Mouse (Mus musculus) lung, postnatal 0 days (tissue): ENCODE measurements around the gene Hoxa3. TPM values are rescaled to one million over a fixed set of nuclear protein-coding genes. Genes with fewer than 3 reads are reported as not detected.

ENCODE experiments used
- ATAC-seq: fragments of 200-750 bp; cut with Nextera tagmentation; 2 replicates; pipeline ENCODE4 v1.8.0; 2017; ENCODE audit warnings: moderate library complexity
- DNase-seq: peaks from one replicate; pipeline ENCODE4 v3.0.0-alpha.2; 2016; ENCODE audit warnings: low spot score
- H3K27ac ChIP-seq: fragments of 300-500 bp; sonication (generic); 2 replicates; pipeline ENCODE4 v1.5.1; 2014; ENCODE audit warnings: antibody characterized with exemption, mild to moderate bottlenecking, low read length, mixed read lengths
- H3K27me3 ChIP-seq: fragments of 300-500 bp; sonication (generic); replicated peaks from 2 replicates; pipeline ENCODE4 v1.6.1; 2014; ENCODE audit warnings: low read length, mixed read lengths; ENCODE audit not compliant: insufficient read depth
- H3K36me3 ChIP-seq: fragments of 300-500 bp; sonication (generic); 2 replicates; pipeline ENCODE4 v1.6.1; 2014; ENCODE audit warnings: low read length, mixed read lengths; ENCODE audit not compliant: insufficient read depth
- H3K4me1 ChIP-seq: fragments of 300-500 bp; sonication (generic); 2 replicates; pipeline ENCODE4 v1.6.1; 2014; ENCODE audit warnings: antibody characterized with exemption, low read depth, low read length, mixed read lengths; ENCODE audit not compliant: insufficient read depth
- H3K4me2 ChIP-seq: fragments of 300-500 bp; sonication (generic); replicated peaks from 2 replicates; pipeline ENCODE4 v1.6.1; 2014; ENCODE audit warnings: low read depth, mild to moderate bottlenecking, low read length, moderate library complexity, mixed read lengths
- H3K4me3 ChIP-seq: fragments of 300-500 bp; sonication (generic); 2 replicates; pipeline ENCODE4 v1.5.1; 2014; ENCODE audit warnings: low read depth, low read length
- H3K9ac ChIP-seq: fragments of 300-500 bp; sonication (generic); replicated peaks from 2 replicates; pipeline ENCODE4 v1.6.1; 2014; ENCODE audit warnings: low read depth, mild to moderate bottlenecking
- H3K9me3 ChIP-seq: fragments of 300-500 bp; sonication (generic); 2 replicates; pipeline ENCODE4 v1.6.1; 2016; ENCODE audit warnings: low read length, mixed read lengths
- CTCF ChIP-seq: IDR thresholded peaks from 2 replicates; pipeline ENCODE4 v1.5.1; 2016; ENCODE audit warnings: antibody characterized with exemption, mild to moderate bottlenecking
- EP300 ChIP-seq: IDR thresholded peaks from 2 replicates; pipeline ENCODE4 v1.6.1; 2016; ENCODE audit warnings: antibody characterized with exemption, mild to moderate bottlenecking, control low read depth
- WGBS: fragments of 180-500 bp; shearing (Covaris S2); extraction: QIAGEN DNeasy Blood & Tissue Kit; methylation state at CpG from one replicate; pipeline ENCODE4 v1.1.7; 2014; 5-methylcytosine and 5-hydroxymethylcytosine counted together
- polyA plus RNA-seq: library from polyadenylated mRNA; unstranded; fragments of >200 nt; fragmentation: Nextera tagmentation; extraction: Ambion mirVana; gene quantifications from 2 replicates; pipeline ENCODE4 v1.2.1, GENCODE M21; 2015

Hoxa3 gene
- polyA plus RNA-seq, 1 experiment from 2014 or later = 4.3 TPM

DNA sequence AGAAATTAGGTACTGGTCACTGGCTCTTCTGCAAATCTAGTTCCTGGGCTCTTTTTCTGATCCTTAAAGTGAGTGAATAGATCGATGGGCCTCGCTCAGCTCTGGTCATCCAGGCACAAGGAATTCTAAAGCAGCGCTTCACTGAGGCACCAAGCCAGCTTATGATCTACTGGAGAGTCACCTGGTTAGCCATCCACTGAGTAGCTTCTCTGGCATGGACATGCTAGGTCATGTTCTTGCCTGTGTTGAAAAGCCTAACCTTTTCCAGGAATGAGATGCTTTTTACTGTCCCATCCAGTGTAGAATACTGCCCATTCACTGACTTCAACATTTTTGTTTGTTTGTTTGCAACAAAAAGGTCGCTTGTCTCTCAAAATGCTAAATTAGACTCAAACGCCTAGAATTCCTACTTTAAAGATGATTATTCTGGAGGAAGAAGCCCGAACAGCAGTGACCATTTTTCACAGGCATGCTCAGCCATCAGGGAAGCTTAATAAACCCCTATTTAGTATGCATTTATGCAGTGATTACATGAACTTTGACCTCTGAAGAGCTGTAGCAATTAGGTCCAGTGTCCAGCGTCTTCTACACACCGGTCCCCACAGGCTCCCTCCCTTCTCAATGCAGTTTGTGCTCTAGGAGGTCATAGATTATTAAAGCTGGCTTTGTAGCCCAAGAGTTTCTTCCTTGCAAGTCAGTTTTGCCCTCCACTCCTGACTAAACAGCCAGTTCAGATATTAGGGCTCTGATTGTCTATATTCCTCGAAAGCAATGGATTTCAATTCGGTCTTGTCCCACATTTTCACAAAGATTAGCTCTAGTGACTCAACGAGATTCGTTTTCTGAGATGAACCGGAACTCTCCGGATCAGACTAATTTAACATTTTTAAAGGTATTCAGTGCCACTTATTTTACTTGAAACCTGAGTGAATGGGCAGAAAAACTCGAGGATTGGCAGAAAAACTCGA, 60.6 kb downstream of the Hoxa3 start:
- Histone ChIP-seq H3K27me3 (peaks cover 52% of the 10 kb centered on the region), H3K4me1 (no peaks in the 10 kb centered on the region), H3K4me3 (no peak overlapping the region), H3K9ac (no peak overlapping the region), H3K27ac (no peak overlapping the region), H3K36me3 (no peaks in the 10 kb centered on the region), H3K4me2 (no peak overlapping the region), H3K9me3 (no peaks in the 10 kb centered on the region)
- ATAC-seq (no peak), DNase-seq (no peak)
- no peak for TF ChIP-seq EP300
- TF ChIP-seq CTCF = no peak
- 38% methylated on average over 16 of the region's 16 CpGs for WGBS

DNA sequence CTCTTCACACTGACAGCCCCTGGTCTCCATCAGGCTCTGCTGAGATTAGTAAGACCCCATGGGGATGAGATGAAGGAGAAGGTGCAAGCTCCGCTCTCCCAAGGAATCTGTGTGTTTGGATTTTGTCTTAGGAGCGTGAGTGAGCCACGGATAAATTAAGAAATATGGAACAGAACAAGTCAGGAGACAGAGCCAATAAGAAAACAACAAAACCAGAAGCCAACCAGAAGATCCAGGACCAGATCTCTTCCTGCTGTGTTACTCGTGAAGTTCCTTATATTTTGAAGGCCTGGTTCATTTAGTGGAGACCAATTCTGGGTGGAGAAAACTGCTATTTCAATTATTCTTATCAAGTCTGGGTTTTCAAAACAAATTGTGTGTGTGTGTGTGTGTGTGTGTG, 61.6 kb downstream of the Hoxa3 start:
- WGBS = 56% methylated on average over 4 of the region's 4 CpGs
- peaks cover 43% of the 10 kb centered on the region for H3K27me3 ChIP-seq
- no peaks in the 10 kb centered on the region for H3K4me1 ChIP-seq
- no peak for TF ChIP-seq CTCF
- no peak for TF ChIP-seq EP300
- H3K27ac ChIP-seq = no peak overlapping the region
- H3K4me2 ChIP-seq = no peak overlapping the region
- H3K9me3 ChIP-seq = no peaks in the 10 kb centered on the region
- H3K4me3 ChIP-seq = no peak overlapping the region
- no peaks in the 10 kb centered on the region for H3K36me3 ChIP-seq
- ATAC-seq (no peak), DNase-seq (no peak)
- no peak overlapping the region for H3K9ac ChIP-seq

DNA sequence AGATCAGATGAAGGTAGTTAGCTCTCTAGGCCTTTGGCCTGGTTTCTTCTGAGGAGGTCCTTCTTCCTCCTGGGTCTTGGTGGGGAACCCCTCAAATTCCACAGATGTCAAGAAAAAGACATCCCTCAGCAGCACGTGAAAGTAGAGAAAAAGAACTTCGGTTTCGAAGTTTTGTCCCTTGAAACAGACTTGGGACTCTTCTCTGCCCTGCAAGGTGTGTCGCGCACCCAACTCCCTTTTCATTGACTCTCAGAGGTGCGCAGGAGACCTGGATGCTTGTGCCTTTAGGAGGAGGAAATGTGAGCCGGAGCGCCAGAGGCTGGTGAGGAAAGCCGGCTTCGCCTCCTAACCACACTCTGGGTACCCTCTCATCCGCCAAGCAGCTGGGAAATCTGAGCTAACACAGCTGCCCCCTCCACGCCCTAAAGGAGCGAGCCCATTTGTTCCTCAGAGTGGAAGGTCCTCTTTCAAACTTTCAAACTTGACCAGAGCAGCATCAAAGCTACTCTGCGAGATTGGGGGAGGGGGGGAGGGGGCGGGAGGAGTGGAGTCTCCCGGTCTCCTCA, 62.7 kb downstream of the Hoxa3 start:
- TF ChIP-seq CTCF (no peak), EP300 (no peak)

DNA sequence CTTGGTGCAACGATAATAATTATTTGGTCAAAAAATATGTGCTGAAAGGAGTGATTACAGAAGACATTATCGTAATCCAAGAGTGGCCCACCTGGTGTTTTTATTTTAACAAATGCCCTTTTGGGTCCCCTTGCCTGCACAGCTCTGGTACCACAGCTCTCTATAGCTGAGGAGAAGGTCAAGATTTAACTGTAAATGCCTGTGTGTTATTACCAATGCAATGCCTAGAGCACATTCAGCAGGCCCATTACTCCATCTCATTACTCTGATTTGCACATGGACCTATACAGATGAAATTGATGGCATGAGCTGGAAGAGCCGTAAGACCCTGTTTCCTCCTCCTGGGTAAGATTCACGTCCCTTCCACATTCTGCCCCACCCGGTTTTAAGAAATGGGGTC, 74.0 kb downstream of the Hoxa3 start:
- no peak for ATAC-seq
- no peak for DNase-seq
- WGBS = 87% methylated on average over 5 of the region's 5 CpGs

More for the DNA sequence above, 62.7 kb downstream of the Hoxa3 start:
- H3K36me3 ChIP-seq = no peaks in the 10 kb centered on the region
- peaks cover 34% of the 10 kb centered on the region for H3K27me3 ChIP-seq
- no peak overlapping the region for H3K27ac ChIP-seq
- no peaks in the 10 kb centered on the region for H3K9me3 ChIP-seq
- H3K4me3 ChIP-seq = no peak overlapping the region
- DNase-seq (no peak), ATAC-seq (no peak)
- H3K4me2 ChIP-seq = no peak overlapping the region
- WGBS = 10% methylated on average over 16 of the region's 16 CpGs
- H3K4me1 ChIP-seq = no peaks in the 10 kb centered on the region
- no peak overlapping the region for H3K9ac ChIP-seq

DNA sequence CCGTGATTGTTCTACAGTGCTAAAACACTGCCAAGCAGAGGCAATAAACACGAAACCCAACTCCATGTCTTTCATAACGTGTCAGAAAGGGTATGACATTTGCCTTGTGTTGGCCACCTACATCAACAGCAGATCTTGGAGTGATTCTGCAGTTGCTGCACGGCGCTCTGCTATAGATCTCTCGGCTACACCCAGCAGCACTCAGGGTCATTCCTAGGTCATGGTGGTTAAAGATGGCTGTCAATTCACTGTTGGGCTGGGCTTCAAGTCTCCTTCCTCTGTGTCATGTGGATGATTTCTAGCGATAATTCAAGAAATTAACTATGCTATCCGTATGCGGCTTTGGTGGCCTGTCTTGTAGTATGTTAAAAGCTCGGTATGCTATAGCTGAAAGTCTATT, 74.6 kb downstream of the Hoxa3 start:
- no peak overlapping the region for H3K4me2 ChIP-seq
- no peaks in the 10 kb centered on the region for H3K27me3 ChIP-seq
- WGBS = 61% methylated on average over 10 of the region's 10 CpGs
- H3K4me3 ChIP-seq = no peak overlapping the region
- no peaks in the 10 kb centered on the region for H3K36me3 ChIP-seq
- H3K9me3 ChIP-seq = no peaks in the 10 kb centered on the region
- H3K27ac ChIP-seq = no peak overlapping the region
- no peak for DNase-seq
- ATAC-seq = no peak
- no peak for TF ChIP-seq CTCF
- no peak for TF ChIP-seq EP300
- no peaks in the 10 kb centered on the region for H3K4me1 ChIP-seq
- no peak overlapping the region for H3K9ac ChIP-seq

More for the DNA sequence above, 74.0 kb downstream of the Hoxa3 start:
- H3K4me3 ChIP-seq = no peak overlapping the region
- H3K27ac ChIP-seq = no peak overlapping the region
- no peaks in the 10 kb centered on the region for H3K36me3 ChIP-seq
- no peaks in the 10 kb centered on the region for H3K9me3 ChIP-seq
- H3K4me2 ChIP-seq = no peak overlapping the region
- no peaks in the 10 kb centered on the region for H3K27me3 ChIP-seq
- no peaks in the 10 kb centered on the region for H3K4me1 ChIP-seq
- TF ChIP-seq CTCF (no peak), EP300 (no peak)
- no peak overlapping the region for H3K9ac ChIP-seq

DNA sequence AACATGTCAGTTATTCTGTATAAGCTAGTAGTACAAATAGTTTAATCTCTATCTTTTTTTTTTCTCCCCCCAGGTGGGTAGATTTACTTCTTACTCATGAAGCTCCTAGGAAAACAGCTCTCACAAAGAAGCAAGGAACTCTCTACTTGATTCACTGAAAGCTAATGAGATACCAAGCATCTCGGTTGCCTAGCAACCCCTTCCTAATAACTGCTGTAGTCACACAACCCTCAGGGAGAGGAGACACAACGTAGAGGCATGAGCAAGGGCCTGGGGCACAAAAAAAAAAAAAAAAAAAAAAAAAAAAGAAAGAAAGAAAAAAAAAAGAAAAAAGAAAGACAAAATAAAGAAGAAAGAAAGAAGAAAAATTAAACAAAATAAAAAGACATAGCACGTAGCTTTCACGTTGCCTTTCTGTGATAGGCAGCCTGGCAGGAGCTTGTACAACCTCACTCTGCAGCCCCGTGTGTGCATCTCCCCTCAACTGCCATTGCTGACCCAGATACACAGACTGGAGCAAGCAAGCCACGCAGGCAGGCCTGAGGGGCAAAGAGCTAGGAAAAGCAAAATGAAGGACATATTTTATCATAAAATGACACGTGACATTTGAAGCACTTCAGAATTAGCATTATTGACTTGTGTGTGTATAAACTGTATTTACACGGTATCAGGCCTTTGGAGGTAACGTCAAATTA, 75.1 kb downstream of the Hoxa3 start:
- no peak overlapping the region for H3K27ac ChIP-seq
- TF ChIP-seq CTCF (no peak), EP300 (no peak)

More for the DNA sequence above, 75.1 kb downstream of the Hoxa3 start:
- ATAC-seq (no peak), DNase-seq (no peak)
- H3K4me1 ChIP-seq = no peaks in the 10 kb centered on the region
- 59% methylated on average over 9 of the region's 9 CpGs for WGBS
- H3K27me3 ChIP-seq = no peaks in the 10 kb centered on the region
- H3K9me3 ChIP-seq = no peaks in the 10 kb centered on the region
- no peaks in the 10 kb centered on the region for H3K36me3 ChIP-seq
- H3K4me2 ChIP-seq = no peak overlapping the region
- H3K9ac ChIP-seq = no peak overlapping the region
- no peak overlapping the region for H3K4me3 ChIP-seq
